Mouse (Mus musculus) megakaryocyte, embryonic 14.5 days (primary cell): ENCODE data around the gene Scn1b.

Source experiments
- FLI1 ChIP-seq: IDR thresholded peaks from 2 replicates; pipeline ENCODE4 v1.6.1; 2012; ENCODE audit warnings: low read length, inconsistent platforms, mixed read lengths
- GATA1 ChIP-seq: IDR thresholded peaks from 3 replicates; pipeline ENCODE4 v1.6.1; 2012; ENCODE audit warnings: mixed read lengths, low read length, inconsistent platforms, borderline replicate concordance

GRCm38 (mm10) chr7:31080611-31081010, 46.2 kb downstream of the Scn1b start:
- TF ChIP-seq GATA1 (no peak), FLI1 (no peak)
